Mouse (Mus musculus) thymus, adult 2 months (tissue): Measurements from ENCODE around the gene D430042O09Rik.

ENCODE experiments used
- CTCF ChIP-seq: fragments of 200-500 bp; IDR thresholded peaks from 2 replicates; pipeline ENCODE4 v1.5.1; 2012; ENCODE audit warnings: mild to moderate bottlenecking, control low read depth, low read length, moderate library complexity, borderline replicate concordance; ENCODE audit not compliant: control insufficient read depth, poor library complexity, insufficient read depth; ENCODE audit errors: extremely low read depth
- POLR2A ChIP-seq: fragments of 200-500 bp; IDR thresholded peaks from 2 replicates; pipeline ENCODE4 v1.6.1; 2012; ENCODE audit warnings: mild to moderate bottlenecking, low read length, control low read depth, moderate library complexity; ENCODE audit not compliant: control insufficient read depth, poor library complexity, insufficient read depth; ENCODE audit errors: extremely low read depth

DNA sequence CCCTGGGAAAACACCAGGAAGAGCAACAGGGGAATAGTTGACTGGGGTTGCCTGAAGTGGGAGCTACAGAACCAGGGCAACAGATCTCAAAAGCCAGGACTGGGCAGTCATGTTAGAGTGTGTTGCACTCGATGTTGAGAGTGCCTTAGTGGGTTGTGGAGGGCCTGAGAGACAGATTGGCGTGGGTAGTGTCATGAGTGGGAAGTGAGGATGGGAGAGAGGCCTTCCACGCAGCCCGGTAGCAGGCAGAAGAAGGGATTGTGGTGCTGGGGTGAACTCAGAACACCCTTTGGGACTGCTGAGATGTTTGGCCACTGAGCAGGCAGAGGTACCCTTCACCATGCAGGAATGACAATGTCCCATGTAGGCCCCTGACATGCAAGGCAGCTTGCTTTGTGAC is 189.4 kb downstream of the D430042O09Rik start:
- TF ChIP-seq CTCF (no peak), POLR2A (no peak)
